Mouse (Mus musculus): ENCODE measurements at regions not wholly inside any gene's neighbourhood (a gene's known extent, or its start where the extent isn't known, plus 50 kb on each side); places are given as distances from the start of the nearest gene placed in this dataset.

- H3K36me3 ChIP-seq (ENCODE audit: control insufficient read depth, insufficient read depth, low read length), result no peaks in the 10 kb centered on the region
- no peak overlapping the region for H3K4me2 ChIP-seq (ENCODE audit: low read depth, low read length)
- 72% methylated on average over 12 of the region's 12 CpGs for WGBS
- H3K9me3 ChIP-seq (ENCODE audit: control insufficient read depth, low read length), result no peaks in the 10 kb centered on the region
- no peak overlapping the region for H3K27ac ChIP-seq (ENCODE audit: low read length)
- H3K27me3 ChIP-seq (ENCODE audit: control insufficient read depth, insufficient read depth, low read depth, low read length), result no peaks in the 10 kb centered on the region; the same call in 1 of the 2 replicates
- no peaks in the 10 kb centered on the region for H3K4me1 ChIP-seq (replicated peaks; ENCODE audit: control insufficient read depth, insufficient read depth, low read length)
- no peak overlapping the region for H3K9ac ChIP-seq (ENCODE audit: low read length)
- no peak overlapping the region for H3K4me3 ChIP-seq (ENCODE audit: low read length)
- no peak for ATAC-seq (ENCODE audit: low read depth)
Measured at GRCm38 (mm10) chr9:49884516-49885343, 86.0 kb upstream of the Ncam1 start.

DNA sequence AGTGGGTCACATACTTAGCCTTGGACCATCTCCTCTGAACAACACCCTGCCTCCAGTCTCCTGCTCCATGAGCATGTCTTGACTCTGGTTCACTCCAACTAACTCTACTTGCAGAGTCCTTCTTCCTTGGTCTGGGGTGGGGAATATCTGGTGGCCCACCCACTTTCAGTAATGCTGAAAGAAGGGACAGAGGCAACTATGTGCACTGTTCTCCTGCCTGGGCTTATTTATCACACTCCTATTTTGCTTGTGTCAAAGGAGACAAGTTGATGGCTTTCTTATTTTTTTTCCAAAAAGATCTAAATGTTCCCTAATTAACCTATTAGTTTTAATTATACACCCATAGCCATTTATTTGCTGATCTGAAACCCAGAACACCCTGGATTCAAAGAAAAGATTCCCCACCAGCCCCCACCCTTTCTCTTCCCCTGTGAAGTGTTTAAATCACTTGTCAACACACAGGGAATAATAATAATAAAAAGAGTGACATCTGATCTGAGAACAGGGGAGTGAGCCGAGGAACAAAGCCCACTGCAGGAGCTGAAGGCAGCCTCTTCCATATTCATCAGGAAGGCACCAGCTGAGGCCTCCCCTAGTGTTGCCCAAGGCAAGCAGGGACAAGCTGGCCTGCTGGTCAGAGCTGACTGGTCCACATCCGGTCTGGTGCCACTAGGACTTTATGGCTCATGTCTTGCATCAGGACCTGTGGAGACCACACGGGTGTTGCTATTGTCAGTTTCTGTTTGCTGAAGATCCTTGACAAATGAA, 80.8 kb upstream of the Ncam1 start:
- Histone ChIP-seq H3K4me3 (ENCODE audit: low read length) (no peak overlapping the region), H3K27me3 (ENCODE audit: control insufficient read depth, insufficient read depth, low read depth, low read length) (no peaks in the 10 kb centered on the region), H3K36me3 (ENCODE audit: control insufficient read depth, insufficient read depth, low read length) (no peaks in the 10 kb centered on the region), H3K4me1 (replicated peaks; ENCODE audit: control insufficient read depth, insufficient read depth, low read length) (no peaks in the 10 kb centered on the region), H3K9me3 (ENCODE audit: control insufficient read depth, low read length) (no peaks in the 10 kb centered on the region), H3K27ac (ENCODE audit: low read length) (no peak overlapping the region), H3K9ac (ENCODE audit: low read length) (no peak overlapping the region), H3K4me2 (ENCODE audit: low read depth, low read length) (no peak overlapping the region)
- ATAC-seq (ENCODE audit: low read depth), result no peak
- 19% methylated on average over 3 of the region's 3 CpGs for WGBS

DNA sequence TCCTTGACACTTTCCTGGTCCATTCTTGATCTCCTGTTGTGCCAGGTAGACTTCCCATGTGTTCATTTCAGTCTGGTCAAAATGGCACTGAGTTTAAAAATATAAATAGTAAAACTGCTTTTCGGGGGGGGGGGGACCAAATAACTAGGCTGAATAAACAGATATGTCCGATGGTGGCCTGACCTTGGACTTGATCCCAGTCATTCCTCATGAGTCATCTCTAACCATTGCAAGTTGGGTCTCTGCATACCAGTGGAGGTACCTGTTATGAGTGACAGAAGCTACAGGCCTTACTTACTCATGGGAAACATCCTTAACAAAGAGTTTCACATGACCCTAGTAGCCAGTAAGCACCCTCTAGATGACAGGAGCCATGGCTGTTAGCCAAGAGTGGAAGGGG, 76.2 kb upstream of the Ncam1 start:
- Histone ChIP-seq H3K9ac (ENCODE audit: low read length) (no peak overlapping the region), H3K27ac (ENCODE audit: low read length) (no peak overlapping the region), H3K36me3 (ENCODE audit: control insufficient read depth, insufficient read depth, low read length) (no peaks in the 10 kb centered on the region), H3K4me3 (ENCODE audit: low read length) (no peak overlapping the region), H3K9me3 (ENCODE audit: control insufficient read depth, low read length) (no peaks in the 10 kb centered on the region), H3K27me3 (ENCODE audit: control insufficient read depth, insufficient read depth, low read depth, low read length) (no peaks in the 10 kb centered on the region), H3K4me2 (ENCODE audit: low read depth, low read length) (no peak overlapping the region), H3K4me1 (replicated peaks; ENCODE audit: control insufficient read depth, insufficient read depth, low read length) (no peaks in the 10 kb centered on the region)
- no peak for ATAC-seq (ENCODE audit: low read depth)
- WGBS, result 63% methylated on average over 2 of the region's 2 CpGs

GRCm38 (mm10) chr9:49873550-49873949, 74.8 kb upstream of the Ncam1 start:
- H3K9me3 ChIP-seq (ENCODE audit: control insufficient read depth, low read length), result no peaks in the 10 kb centered on the region
- 0% methylated on average over 3 of the region's 3 CpGs for WGBS
- H3K4me3 ChIP-seq (ENCODE audit: low read length), result no peak overlapping the region
- H3K4me1 ChIP-seq (replicated peaks; ENCODE audit: control insufficient read depth, insufficient read depth, low read length), result no peaks in the 10 kb centered on the region
- no peaks in the 10 kb centered on the region for H3K36me3 ChIP-seq (ENCODE audit: control insufficient read depth, insufficient read depth, low read length)
- H3K4me2 ChIP-seq (ENCODE audit: low read depth, low read length), result peak overlapping the region; percentile 0; the same call in 1 of the 2 replicates
- peak; percentile 66 for ATAC-seq (ENCODE audit: low read depth)
- H3K27ac ChIP-seq (ENCODE audit: low read length), result no peak overlapping the region
- no peaks in the 10 kb centered on the region for H3K27me3 ChIP-seq (ENCODE audit: control insufficient read depth, insufficient read depth, low read depth, low read length)
- no peak overlapping the region for H3K9ac ChIP-seq (ENCODE audit: low read length)

GRCm38 (mm10) chr9:49851522-49851921, 52.8 kb upstream of the Ncam1 start:
- ATAC-seq (ENCODE audit: low read depth), result no peak
- 91% methylated on average over 3 of the region's 3 CpGs for WGBS
- Histone ChIP-seq H3K4me2 (ENCODE audit: low read depth, low read length) (no peak overlapping the region), H3K4me3 (ENCODE audit: low read length) (no peak overlapping the region), H3K27me3 (ENCODE audit: control insufficient read depth, insufficient read depth, low read depth, low read length) (no peaks in the 10 kb centered on the region), H3K4me1 (replicated peaks; ENCODE audit: control insufficient read depth, insufficient read depth, low read length) (no peaks in the 10 kb centered on the region), H3K27ac (ENCODE audit: low read length) (no peak overlapping the region), H3K9me3 (ENCODE audit: control insufficient read depth, low read length) (no peaks in the 10 kb centered on the region), H3K36me3 (ENCODE audit: control insufficient read depth, insufficient read depth, low read length) (no peaks in the 10 kb centered on the region), H3K9ac (ENCODE audit: low read length) (no peak overlapping the region)

- Histone ChIP-seq H3K36me3 (ENCODE audit: control insufficient read depth, insufficient read depth, low read length) (no peaks in the 10 kb centered on the region), H3K27me3 (ENCODE audit: control insufficient read depth, insufficient read depth, low read depth, low read length) (no peaks in the 10 kb centered on the region), H3K4me3 (ENCODE audit: low read length) (no peak overlapping the region), H3K27ac (ENCODE audit: low read length) (no peak overlapping the region), H3K4me1 (replicated peaks; ENCODE audit: control insufficient read depth, insufficient read depth, low read length) (no peaks in the 10 kb centered on the region), H3K9ac (ENCODE audit: low read length) (no peak overlapping the region), H3K4me2 (ENCODE audit: low read depth, low read length) (no peak overlapping the region), H3K9me3 (ENCODE audit: control insufficient read depth, low read length) (no peaks in the 10 kb centered on the region)
- WGBS, result 41% methylated on average over 2 of the region's 2 CpGs
- ATAC-seq (ENCODE audit: low read depth), result no peak
Measured at GRCm38 (mm10) chr9:49849442-49849841, 50.7 kb upstream of the Ncam1 start.

GRCm38 (mm10) chr9:49848943-49849342, 50.2 kb upstream of the Ncam1 start:
- no peaks in the 10 kb centered on the region for H3K4me1 ChIP-seq (replicated peaks; ENCODE audit: control insufficient read depth, insufficient read depth, low read length)
- WGBS, result 18% methylated on average over 6 of the region's 6 CpGs
- no peak overlapping the region for H3K4me3 ChIP-seq (ENCODE audit: low read length)
- no peak for ATAC-seq (ENCODE audit: low read depth)
- H3K9me3 ChIP-seq (ENCODE audit: control insufficient read depth, low read length), result no peaks in the 10 kb centered on the region
- H3K36me3 ChIP-seq (ENCODE audit: control insufficient read depth, insufficient read depth, low read length), result no peaks in the 10 kb centered on the region
- H3K9ac ChIP-seq (ENCODE audit: low read length), result no peak overlapping the region
- H3K4me2 ChIP-seq (ENCODE audit: low read depth, low read length), result no peak overlapping the region
- H3K27me3 ChIP-seq (ENCODE audit: control insufficient read depth, insufficient read depth, low read depth, low read length), result no peaks in the 10 kb centered on the region
- no peak overlapping the region for H3K27ac ChIP-seq (ENCODE audit: low read length)

Data from lung, embryonic 16.5 days (tissue).